ENCODE assay signal across 36 mouse cellular contexts in the genomic region with DNA sequence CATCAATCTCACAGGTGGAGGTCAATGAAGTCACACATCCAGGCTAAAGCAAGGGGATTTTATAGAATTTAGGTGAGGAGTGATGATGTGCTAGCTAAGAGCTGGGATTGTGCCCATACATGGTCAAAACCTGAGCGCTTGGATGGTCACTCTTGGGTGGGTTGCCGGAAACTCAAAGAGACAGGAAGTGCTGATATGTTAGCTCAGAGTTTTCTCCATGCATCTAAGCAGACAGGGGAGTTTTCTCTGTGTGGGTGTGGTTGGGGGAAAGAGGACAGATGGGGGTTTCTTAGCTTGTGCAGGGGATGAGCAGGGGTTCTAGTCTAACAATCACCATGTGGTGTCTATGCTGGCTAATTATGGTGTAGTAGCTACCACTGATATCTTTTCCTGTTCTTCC. TPM values are rescaled to one million over a fixed set of nuclear protein-coding genes. Genes with fewer than 3 reads are reported as not detected.
DNase-seq lines count a peak whose midpoint lies in the region; ATAC-seq and TF ChIP-seq lines count a peak whose summit lies in the region.
"Had no signal": no experiment of that assay in that cellular context is flagged by ENCODE, and none has a peak within 500 bp of the region (broad histone marks: within the 10 kb centered on the region; RNA-seq: fewer than 3 reads in every experiment).

No protein-coding gene starts in this region.

- peak in 1 of 2 experiments; percentile 55 for DNase-seq in spleen, adult 2 months (ENCODE audit: low read depth in 1 of 2, low spot score in 2 of 2)
- DNase-seq in spleen, adult 12 weeks (ENCODE audit: low spot score): no peak
- DNase-seq in hindbrain, embryonic 14.5 days (ENCODE audit: low spot score): no peak
- no peak for DNase-seq in layer of hippocampus, adult 8-10 months (ENCODE audit: low spot score in 2 of 2)
- DNase-seq: adrenal gland, adult 8-10 months; cerebellum, adult 11-12 months; cerebellum, postnatal 10 days; gastrocnemius, adult 2 months; gastrocnemius, postnatal 36 days; heart, postnatal 14 days; kidney, adult 18-20 months; lung, postnatal 36 days; retina, postnatal 1 day; right cerebral cortex, postnatal 14 days had no signal

- peaks cover 22% of the 10 kb centered on the region for H3K36me3 ChIP-seq in spleen, adult 2 months (ENCODE audit: control insufficient read depth, insufficient read depth, low read length)
- no peaks in the 10 kb centered on the region for H3K36me3 ChIP-seq in small intestine, adult 2 months (ENCODE audit: control insufficient read depth, insufficient read depth, low read length)
- no peaks in the 10 kb centered on the region for H3K36me3 ChIP-seq in hindbrain, embryonic 14.5 days (replicated peaks; ENCODE audit: control insufficient read depth, insufficient read depth)
- no peaks in the 10 kb centered on the region for H3K36me3 ChIP-seq in hindbrain, embryonic 12.5 days
- H3K36me3 ChIP-seq: embryonic facial prominence, embryonic 13.5 days; limb, embryonic 12.5 days; liver, embryonic 15.5 days; lung, embryonic 15.5 days; neural tube, embryonic 13.5 days; stomach, embryonic 15.5 days had no signal

- peaks cover 27% of the 10 kb centered on the region for H3K4me1 ChIP-seq in spleen, adult 2 months (ENCODE audit: control insufficient read depth, insufficient read depth, insufficient read length)
- H3K4me1 ChIP-seq in brown adipose tissue, adult 24 weeks (ENCODE audit: control insufficient read depth, insufficient read depth, insufficient read length, low read length): peaks cover 19% of the 10 kb centered on the region; the same call in 1 of the 2 replicates
- H3K4me1 ChIP-seq in small intestine, adult 2 months (ENCODE audit: control insufficient read depth, insufficient read depth, insufficient read length, low read length): no peaks in the 10 kb centered on the region
- H3K4me1 ChIP-seq in hindbrain, embryonic 14.5 days (replicated peaks; ENCODE audit: control insufficient read depth, insufficient read depth, low read length): no peaks in the 10 kb centered on the region
- H3K4me1 ChIP-seq in hindbrain, embryonic 12.5 days: no peaks in the 10 kb centered on the region
- H3K4me1 ChIP-seq: embryonic facial prominence, embryonic 13.5 days; limb, embryonic 12.5 days; liver, embryonic 15.5 days; lung, embryonic 15.5 days; neural tube, embryonic 13.5 days; stomach, embryonic 15.5 days had no signal

- no peak overlapping the region for H3K9ac ChIP-seq in hindbrain, embryonic 14.5 days
- no peak overlapping the region for H3K9ac ChIP-seq in hindbrain, embryonic 12.5 days
- H3K9ac ChIP-seq: embryonic facial prominence, embryonic 13.5 days; limb, embryonic 12.5 days; liver, embryonic 15.5 days; lung, embryonic 15.5 days; neural tube, embryonic 13.5 days; stomach, embryonic 15.5 days had no signal

- H3K27ac ChIP-seq in spleen, adult 2 months (ENCODE audit: insufficient read depth, low read length): peak overlapping the region; percentile 73
- H3K27ac ChIP-seq in brown adipose tissue, adult 24 weeks (replicated peaks; ENCODE audit: low read depth, low read length): peak overlapping the region; percentile 86
- peak overlapping the region; percentile 43; the same call in 1 of the 2 replicates for H3K27ac ChIP-seq in small intestine, adult 2 months (ENCODE audit: insufficient read depth, low read depth, low read length)
- no peak overlapping the region for H3K27ac ChIP-seq in hindbrain, embryonic 14.5 days
- H3K27ac ChIP-seq in hindbrain, embryonic 12.5 days: no peak overlapping the region
- H3K27ac ChIP-seq: embryonic facial prominence, embryonic 13.5 days; gastrocnemius, adult 2 months; kidney, postnatal 0 days; left cerebral cortex, adult 2 months; limb, embryonic 12.5 days; liver, embryonic 15.5 days; lung, embryonic 15.5 days; neural tube, embryonic 13.5 days; stomach, embryonic 15.5 days had no signal

- no peak for TF ChIP-seq CTCF in spleen, adult 2 months (IDR thresholded peaks at IDR 0.05; ENCODE audit: extremely low read depth, insufficient read depth, insufficient read length, insufficient replicate concordance)
- no peak for TF ChIP-seq CTCF in small intestine, adult 2 months (IDR thresholded peaks at IDR 0.05; ENCODE audit: extremely low read depth, insufficient read length, insufficient replicate concordance, low read depth, low read length)

- no peak for TF ChIP-seq POLR2A in spleen, adult 2 months (IDR thresholded peaks at IDR 0.05; ENCODE audit: low read depth, low read length)
- TF ChIP-seq POLR2A in small intestine, adult 2 months (IDR thresholded peaks at IDR 0.05; ENCODE audit: low read depth, low read length): no peak

- ATAC-seq in CD4-positive, CD25-positive, alpha-beta regulatory T cell, adult 4 months: peak; percentile 52
- ATAC-seq in hindbrain, embryonic 14.5 days (ENCODE audit: low FRiP score): no peak
- no peak for ATAC-seq in hindbrain, embryonic 12.5 days (ENCODE audit: low FRiP score)
- ATAC-seq: forebrain, embryonic 16.5 days; midbrain, embryonic 16.5 days had no signal

- 19% methylated on average over 2 of the region's 2 CpGs for WGBS in spleen, adult 2 months
- 87% methylated on average over 2 of the region's 2 CpGs for WGBS in small intestine, adult 2 months
- WGBS in hindbrain, embryonic 14.5 days: 92% methylated on average over 2 of the region's 2 CpGs
- WGBS in hindbrain, embryonic 12.5 days: 84% methylated on average over 2 of the region's 2 CpGs

- H3K9me3 ChIP-seq in hindbrain, embryonic 14.5 days (ENCODE audit: control insufficient read depth, low read length): no peaks in the 10 kb centered on the region
- H3K9me3 ChIP-seq in hindbrain, embryonic 12.5 days (replicated peaks): no peaks in the 10 kb centered on the region
- H3K9me3 ChIP-seq: embryonic facial prominence, embryonic 13.5 days; limb, embryonic 12.5 days; liver, embryonic 15.5 days; lung, embryonic 15.5 days; stomach, embryonic 15.5 days had no signal

- H3K27me3 ChIP-seq in spleen, adult 2 months (ENCODE audit: control insufficient read depth, insufficient read depth, low read length): no peaks in the 10 kb centered on the region
- H3K27me3 ChIP-seq in small intestine, adult 2 months (ENCODE audit: control insufficient read depth, insufficient read depth, low read length): no peaks in the 10 kb centered on the region
- no peaks in the 10 kb centered on the region for H3K27me3 ChIP-seq in hindbrain, embryonic 14.5 days (ENCODE audit: control insufficient read depth, insufficient read depth, low read length)
- no peaks in the 10 kb centered on the region for H3K27me3 ChIP-seq in hindbrain, embryonic 12.5 days
- H3K27me3 ChIP-seq: embryonic facial prominence, embryonic 13.5 days; limb, embryonic 12.5 days; liver, embryonic 15.5 days; lung, embryonic 15.5 days; neural tube, embryonic 13.5 days; stomach, embryonic 15.5 days had no signal

- H3K4me3 ChIP-seq in spleen, adult 2 months (ENCODE audit: extremely low read depth, insufficient read depth, insufficient read length): peak overlapping the region; percentile 6; the same call in 1 of the 2 replicates
- H3K4me3 ChIP-seq in brown adipose tissue, adult 24 weeks (ENCODE audit: insufficient read depth, low read depth, low read length): no peak overlapping the region
- no peak overlapping the region for H3K4me3 ChIP-seq in small intestine, adult 2 months (ENCODE audit: low read depth, low read length)
- no peak overlapping the region for H3K4me3 ChIP-seq in hindbrain, embryonic 14.5 days (replicated peaks; ENCODE audit: low read length)
- H3K4me3 ChIP-seq in hindbrain, embryonic 12.5 days: no peak overlapping the region
- H3K4me3 ChIP-seq: embryonic facial prominence, embryonic 13.5 days; gastrocnemius, adult 2 months; left cerebral cortex, adult 2 months; limb, embryonic 12.5 days; liver, embryonic 15.5 days; lung, embryonic 15.5 days; neural tube, embryonic 13.5 days; stomach, embryonic 15.5 days had no signal

- no peak overlapping the region for H3K4me2 ChIP-seq in hindbrain, embryonic 14.5 days (replicated peaks)
- no peak overlapping the region for H3K4me2 ChIP-seq in hindbrain, embryonic 12.5 days (replicated peaks)
- H3K4me2 ChIP-seq: embryonic facial prominence, embryonic 13.5 days; limb, embryonic 12.5 days; liver, embryonic 15.5 days; lung, embryonic 15.5 days; midbrain, embryonic 11.5 days; neural tube, embryonic 13.5 days; stomach, embryonic 15.5 days had no signal

RNA-seq across cellular contexts. Expression of gene Gimap4, which starts 5.0 kb away (rescaled TPM):
- 66.3 and 73.5 TPM in 2 replicates for polyA plus RNA-seq in spleen, adult 2 months (2012; rRNA removed)
- 1,000 to 10,000 TPM; 1,771 to 1,850 TPM for polyA plus RNA-seq in CD4-positive, CD25-positive, alpha-beta regulatory T cell, adult 4 months (2017; shearing (Covaris generic))
- 13.3 and 27.1 TPM in 2 replicates for polyA plus RNA-seq in brown adipose tissue, adult 24 weeks (2012; ENCODE audit: insufficient read depth, insufficient read length, missing spikeins)
- polyA plus RNA-seq in small intestine, adult 2 months (2012; rRNA removed): 4.3 and 9.3 TPM in 2 replicates
- polyA plus RNA-seq in hindbrain, embryonic 14.5 days (2014; fragmentation: Nextera tagmentation; extraction: Ambion mirVana): 1.5 and 1.9 TPM in 2 replicates
- under 1 TPM in 2 of 4 experiments, not detected in 2; 0.31 to 0.48 TPM for total RNA-seq in layer of hippocampus, adult 8-10 months (2022)
- 4.2 and 5.4 TPM in 2 replicates for polyA plus RNA-seq in hindbrain, embryonic 12.5 days (2016; fragmentation: Nextera tagmentation; extraction: Ambion mirVana)

RNA-seq across cellular contexts. Expression of gene Gimap9, which starts 13.4 kb away (rescaled TPM):
- polyA plus RNA-seq in spleen, adult 2 months (2012; rRNA removed): 9.9 and 10.4 TPM in 2 replicates
- polyA plus RNA-seq in CD4-positive, CD25-positive, alpha-beta regulatory T cell, adult 4 months (2017; shearing (Covaris generic)): 100 to 1,000 TPM; 302 to 342 TPM
- polyA plus RNA-seq in brown adipose tissue, adult 24 weeks (2012; ENCODE audit: insufficient read depth, insufficient read length, missing spikeins): 2.5 and 5.9 TPM in 2 replicates
- polyA plus RNA-seq in small intestine, adult 2 months (2012; rRNA removed): 0.27 and 0.62 TPM in 2 replicates
- polyA plus RNA-seq in hindbrain, embryonic 14.5 days (2014; fragmentation: Nextera tagmentation; extraction: Ambion mirVana): 1.2 and 1.6 TPM in 2 replicates
- under 1 TPM; 0.35 to 0.54 (median 0.41) TPM for total RNA-seq in layer of hippocampus, adult 8-10 months (2022)
- 3.7 and 4.4 TPM in 2 replicates for polyA plus RNA-seq in hindbrain, embryonic 12.5 days (2016; fragmentation: Nextera tagmentation; extraction: Ambion mirVana)

RNA-seq across cellular contexts. Expression of gene Gimap6, which starts 18.7 kb away (rescaled TPM):
- polyA plus RNA-seq in spleen, adult 2 months (2012; rRNA removed): 50.8 and 54.3 TPM in 2 replicates
- 1,000 to 10,000 TPM; 1,247 to 1,551 TPM for polyA plus RNA-seq in CD4-positive, CD25-positive, alpha-beta regulatory T cell, adult 4 months (2017; shearing (Covaris generic))
- polyA plus RNA-seq in brown adipose tissue, adult 24 weeks (2012; ENCODE audit: insufficient read depth, insufficient read length, missing spikeins): 27.2 and 40.0 TPM in 2 replicates
- 2.0 and 5.0 TPM in 2 replicates for polyA plus RNA-seq in small intestine, adult 2 months (2012; rRNA removed)
- polyA plus RNA-seq in hindbrain, embryonic 14.5 days (2014; fragmentation: Nextera tagmentation; extraction: Ambion mirVana): 7.2 and 8.7 TPM in 2 replicates
- total RNA-seq in layer of hippocampus, adult 8-10 months (2022): 1 to 10 TPM; 3.7 to 4.5 (median 4.2) TPM
- 8.5 and 9.6 TPM in 2 replicates for polyA plus RNA-seq in hindbrain, embryonic 12.5 days (2016; fragmentation: Nextera tagmentation; extraction: Ambion mirVana)
- polyA plus RNA-seq: C2C12 had no signal

RNA-seq across cellular contexts. Expression of gene Gm28053, which starts 29.1 kb away (rescaled TPM):
- polyA plus RNA-seq in spleen, adult 2 months (2012; rRNA removed): 0.43 and 0.82 TPM in 2 replicates
- 10 to 100 TPM; 62.5 to 69.5 TPM for polyA plus RNA-seq in CD4-positive, CD25-positive, alpha-beta regulatory T cell, adult 4 months (2017; shearing (Covaris generic))
- polyA plus RNA-seq in brown adipose tissue, adult 24 weeks (2012; ENCODE audit: insufficient read depth, insufficient read length, missing spikeins): not detected in 2 replicates
- not detected in 2 replicates for polyA plus RNA-seq in small intestine, adult 2 months (2012; rRNA removed)
- 0.71 TPM in 1 of 2 replicates, not detected in the other for polyA plus RNA-seq in hindbrain, embryonic 14.5 days (2014; fragmentation: Nextera tagmentation; extraction: Ambion mirVana)
- total RNA-seq in layer of hippocampus, adult 8-10 months (2022): 1 to 10 TPM in 2 of 4 experiments, not detected in 2; 1.5 to 3.0 TPM
- 1.7 TPM in 1 of 2 replicates, not detected in the other for polyA plus RNA-seq in hindbrain, embryonic 12.5 days (2016; fragmentation: Nextera tagmentation; extraction: Ambion mirVana)
- total RNA-seq: gastrocnemius, postnatal 36 days; layer of hippocampus, postnatal 10 days; liver, adult 2 months had no signal
- polyA plus RNA-seq: C2C12; forebrain, embryonic 16.5 days; hindbrain, embryonic 11.5 days; liver, adult 2 months; liver, embryonic 15.5 days had no signal

RNA-seq across cellular contexts. Expression of gene Gimap7, which starts 29.1 kb away (rescaled TPM):
- polyA plus RNA-seq in spleen, adult 2 months (2012; rRNA removed): 9.5 and 11.6 TPM in 2 replicates
- 100 to 1,000 TPM; 600 to 617 TPM for polyA plus RNA-seq in CD4-positive, CD25-positive, alpha-beta regulatory T cell, adult 4 months (2017; shearing (Covaris generic))
- not detected in 2 replicates for polyA plus RNA-seq in brown adipose tissue, adult 24 weeks (2012; ENCODE audit: insufficient read depth, insufficient read length, missing spikeins)
- polyA plus RNA-seq in small intestine, adult 2 months (2012; rRNA removed): 1.5 and 2.5 TPM in 2 replicates
- polyA plus RNA-seq in hindbrain, embryonic 14.5 days (2014; fragmentation: Nextera tagmentation; extraction: Ambion mirVana): not detected in 2 replicates
- total RNA-seq in layer of hippocampus, adult 8-10 months (2022): not detected
- not detected in 2 replicates for polyA plus RNA-seq in hindbrain, embryonic 12.5 days (2016; fragmentation: Nextera tagmentation; extraction: Ambion mirVana)
- total RNA-seq: gastrocnemius, adult 2 months; gastrocnemius, postnatal 36 days; layer of hippocampus, postnatal 10 days; left cerebral cortex, adult 2 months; left cerebral cortex, postnatal 25 days had no signal
- polyA plus RNA-seq: C2C12; embryonic facial prominence, embryonic 13.5 days; forebrain, embryonic 11.5 days; forebrain, embryonic 16.5 days; heart, embryonic 14.5 days; hindbrain, embryonic 11.5 days; limb, embryonic 12.5 days; lung, embryonic 15.5 days; midbrain, embryonic 11.5 days; midbrain, embryonic 16.5 days; neural tube, embryonic 13.5 days; stomach, embryonic 15.5 days had no signal

Comparison
In these comparisons a context has a peak if more than half of its experiments do, and no peak if none do; other contexts are left out.
1. H3K27ac ChIP-seq: peak in spleen, adult 2 months (single experiment), brown adipose tissue, adult 24 weeks (single experiment) and small intestine, adult 2 months (single experiment); none in hindbrain, embryonic 14.5 days (single experiment) and hindbrain, embryonic 12.5 days (single experiment).
2. RNA of gene Gimap4, which starts 5.0 kb away (polyA plus RNA-seq): 1,771 to 1,850 TPM in CD4-positive, CD25-positive, alpha-beta regulatory T cell, adult 4 months; 66.3 to 73.5 TPM in spleen, adult 2 months, 13.3 to 27.1 TPM in brown adipose tissue, adult 24 weeks, 4.3 to 9.3 TPM in small intestine, adult 2 months, 4.2 to 5.4 TPM in hindbrain, embryonic 12.5 days and 1.5 to 1.9 TPM in hindbrain, embryonic 14.5 days; every median in the first group is over 10 times any median in the second.
3. RNA of gene Gimap9, which starts 13.4 kb away (polyA plus RNA-seq): 302 to 342 TPM in CD4-positive, CD25-positive, alpha-beta regulatory T cell, adult 4 months; 9.9 to 10.4 TPM in spleen, adult 2 months, 3.7 to 4.4 TPM in hindbrain, embryonic 12.5 days, 2.5 to 5.9 TPM in brown adipose tissue, adult 24 weeks, 1.2 to 1.6 TPM in hindbrain, embryonic 14.5 days and 0.27 to 0.62 TPM in small intestine, adult 2 months; every median in the first group is over 10 times any median in the second.
4. RNA of gene Gimap6, which starts 18.7 kb away (polyA plus RNA-seq): 1,247 to 1,551 TPM in CD4-positive, CD25-positive, alpha-beta regulatory T cell, adult 4 months; 50.8 to 54.3 TPM in spleen, adult 2 months, 27.2 to 40.0 TPM in brown adipose tissue, adult 24 weeks, 7.2 to 8.7 TPM in hindbrain, embryonic 14.5 days, 8.5 to 9.6 TPM in hindbrain, embryonic 12.5 days and 2.0 to 5.0 TPM in small intestine, adult 2 months; every median in the first group is over 10 times any median in the second.